Mouse (Mus musculus) kidney, adult 2 months (tissue): Measurements from ENCODE around the gene Srgap2.

Experiments
- CTCF ChIP-seq: fragments of 200-500 bp; conservative IDR thresholded peaks from 2 replicates; pipeline ENCODE4 v1.5.1; 2011; ENCODE audit warnings: low read depth, mild to moderate bottlenecking, control low read depth, low read length, moderate library complexity, mixed read lengths; ENCODE audit not compliant: insufficient read depth, insufficient read length
- POLR2A ChIP-seq: fragments of 200-500 bp; IDR thresholded peaks from one replicate; pipeline ENCODE4 v1.6.1; 2011; ENCODE audit warnings: low read depth, low read length, control low read depth

DNA sequence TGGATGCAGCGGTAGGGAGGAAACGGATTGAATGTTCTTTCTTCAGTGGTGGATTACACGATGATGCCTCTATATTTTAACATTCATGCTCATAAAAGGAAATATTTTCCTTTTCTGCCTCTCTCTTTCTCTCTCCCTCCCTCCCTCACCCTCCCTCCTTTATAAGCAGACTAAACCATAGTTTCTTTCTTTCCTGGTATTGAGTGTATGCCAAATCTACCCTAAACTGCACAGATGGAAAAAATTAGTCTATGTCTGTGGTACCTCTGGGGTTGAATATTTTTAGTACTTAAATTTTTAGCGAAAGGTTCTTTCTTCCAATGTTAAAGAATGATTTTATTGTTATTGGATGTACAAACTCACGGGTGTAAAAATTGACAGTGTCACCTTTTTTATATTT lies 14.8 kb upstream of the Srgap2 start:
- no peak for TF ChIP-seq CTCF
- no peak for TF ChIP-seq POLR2A
